Mouse (Mus musculus) megakaryocyte-erythroid progenitor cell, adult 5-6 weeks (primary cell): Measurements from ENCODE around the gene Doc2g. TPM values are rescaled to one million over a fixed set of nuclear protein-coding genes. Genes with fewer than 3 reads are reported as not detected.
A peak's percentile ranks its signal among the peaks of the same experiment; 100 is the strongest.
"Not testable (repeated sequence)": the region's sequence is repeated elsewhere in the genome, so short reads cannot be mapped to it uniquely, and the experiment has no call there.

Experiments used
- ATAC-seq: replicated peaks from 2 replicates; pipeline ENCODE4 v1.8.0; 2016; ENCODE audit warnings: mild to moderate bottlenecking, inconsistent platforms; ENCODE audit not compliant: severe bottlenecking, poor library complexity, low FRiP score, low TSS enrichment
- total RNA-seq, 2 experiments: library from RNA; stranded (forward) in 1 of 2; stranded (reverse) in 1 of 2; fragments of 200-1000, 215-1000 nt in 1 of 2; fragments of >200 nt in 1 of 2; fragmentation: Nextera tagmentation in 1 of 2; gene quantifications; 2 replicates each; pipeline ENCODE4 v1.2.3; 2014 to 2017

Doc2g gene
- total RNA-seq, 2 experiments from 2014 or later: 4.0 to 7.4 TPM

DNA sequence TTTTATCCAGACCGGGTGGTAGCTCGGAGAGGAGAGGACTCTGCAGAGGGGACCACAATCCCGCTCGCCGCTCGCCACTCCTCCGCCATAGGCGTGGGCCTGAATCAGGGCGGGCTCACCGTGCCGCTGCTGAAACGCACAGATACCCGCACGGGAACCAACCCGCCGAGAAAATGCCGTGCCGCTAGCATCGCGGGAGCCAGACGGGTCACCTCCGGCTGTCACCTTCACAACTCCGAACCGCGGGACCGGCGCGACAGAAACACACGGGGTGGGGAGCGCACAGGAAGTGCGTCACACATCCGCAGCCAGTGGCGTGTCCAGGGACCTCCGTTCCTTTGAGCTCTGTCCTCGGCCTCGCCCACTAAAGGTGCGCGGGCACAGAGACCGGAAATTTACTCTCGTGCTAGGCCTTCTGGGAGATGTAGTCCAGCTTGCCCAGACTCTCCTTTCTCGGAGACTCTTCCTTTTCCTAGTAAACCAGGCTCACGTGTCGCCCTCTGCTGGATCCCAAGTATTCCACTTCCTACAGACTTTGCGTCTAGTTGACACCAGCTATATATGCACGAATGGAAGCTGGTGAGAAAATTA, 9.4 kb downstream of the Doc2g start, which contains the start of gene Ndufv1:
Gene Ndufv1 (minus strand): TSS at position 375 of the 591 bp plus-strand sequence.
- ATAC-seq: peak; percentile 97

DNA sequence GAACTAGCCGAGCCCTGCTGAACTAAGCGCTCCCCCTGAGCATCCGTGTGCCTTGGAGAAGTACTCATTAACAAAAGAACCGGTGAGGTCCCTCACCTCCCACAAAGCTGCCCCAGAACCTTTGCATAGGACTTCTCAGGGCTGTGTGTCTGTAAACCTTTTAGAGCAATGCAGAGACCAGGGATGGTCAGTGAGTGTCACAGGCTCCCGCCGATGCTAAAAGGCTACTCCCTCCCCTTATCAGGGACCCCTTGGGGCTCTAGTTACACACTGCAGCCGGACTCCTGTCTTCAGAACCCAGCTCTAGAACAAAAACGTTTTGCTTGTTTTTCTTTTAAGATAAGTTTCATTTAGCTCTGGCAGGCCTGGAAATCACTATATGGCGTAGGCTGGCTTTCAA, 10.0 kb downstream of the Doc2g start:
- peak; percentile 45 for ATAC-seq

DNA sequence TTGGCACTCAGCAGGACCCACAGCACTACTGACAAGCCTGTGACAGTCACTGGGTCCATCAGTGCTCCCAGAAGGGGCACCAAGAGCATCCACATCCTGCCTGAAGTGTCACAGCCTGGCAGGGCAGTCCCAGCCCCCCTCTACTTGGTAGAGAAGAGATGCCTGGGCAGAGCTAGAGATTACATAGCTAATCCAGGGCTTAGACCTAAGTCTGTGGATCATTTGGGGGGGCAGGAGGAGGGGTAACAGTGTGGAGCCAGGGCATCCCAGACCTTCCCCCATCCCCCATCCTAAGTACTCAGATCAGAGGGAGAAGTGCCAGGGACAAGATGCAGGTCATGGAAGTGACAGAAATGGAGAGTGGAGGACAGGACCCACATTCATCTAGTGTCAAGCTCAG, 11.7 kb downstream of the Doc2g start:
- no peak for ATAC-seq

DNA sequence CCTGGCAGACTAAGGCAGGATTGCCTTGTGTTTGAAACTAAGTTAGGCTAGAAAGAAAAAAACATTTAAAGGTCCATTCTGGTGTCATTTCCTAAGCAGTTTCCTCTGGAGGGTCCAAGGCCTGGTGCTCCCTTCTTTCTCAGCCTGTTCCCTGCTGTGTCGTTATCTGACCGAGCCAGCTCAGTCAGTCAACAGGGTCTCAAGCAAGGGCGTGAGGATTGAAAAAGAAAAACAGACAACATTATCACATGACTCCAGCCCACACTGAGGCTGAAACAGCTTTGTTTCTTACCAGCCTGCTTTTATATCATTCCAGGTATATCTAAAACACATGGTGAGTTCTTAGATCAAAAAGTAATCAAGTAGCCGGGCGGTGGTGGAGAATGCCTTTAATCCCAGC, 12.5 kb downstream of the Doc2g start:
- ATAC-seq: no peak

DNA sequence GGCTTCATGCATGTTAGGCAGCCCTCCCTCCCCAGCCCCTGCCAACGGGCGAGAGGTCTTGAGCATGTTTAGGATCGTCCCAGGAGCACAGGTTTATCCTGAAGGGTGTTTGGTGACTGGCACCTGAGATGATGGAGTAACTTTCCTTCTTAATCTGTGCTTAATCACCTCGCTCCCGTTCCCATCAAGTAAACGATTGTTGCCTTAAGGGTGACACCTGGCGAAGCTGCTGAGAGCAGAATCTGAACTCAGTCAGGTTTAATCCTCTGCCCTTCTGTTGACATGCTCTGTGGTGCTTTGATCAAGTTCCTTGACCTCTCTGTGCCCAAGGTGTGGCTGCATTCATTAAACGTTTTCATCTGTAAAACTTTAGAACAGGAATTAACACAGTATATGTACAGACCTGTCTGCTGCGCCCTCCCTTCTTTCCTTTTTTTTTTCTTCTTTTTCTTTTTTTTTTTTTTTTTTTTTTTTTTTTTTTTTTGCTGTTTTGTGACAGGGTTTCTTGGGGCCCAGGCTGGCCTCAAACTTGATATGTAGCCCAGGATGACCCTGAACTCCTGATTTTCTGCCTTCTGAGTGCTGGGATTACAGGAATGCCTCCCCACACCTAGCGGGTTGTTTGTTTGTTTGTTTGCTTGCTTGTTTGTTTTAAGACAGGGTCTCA, 14.9 kb downstream of the Doc2g start:
- no peak for ATAC-seq

DNA sequence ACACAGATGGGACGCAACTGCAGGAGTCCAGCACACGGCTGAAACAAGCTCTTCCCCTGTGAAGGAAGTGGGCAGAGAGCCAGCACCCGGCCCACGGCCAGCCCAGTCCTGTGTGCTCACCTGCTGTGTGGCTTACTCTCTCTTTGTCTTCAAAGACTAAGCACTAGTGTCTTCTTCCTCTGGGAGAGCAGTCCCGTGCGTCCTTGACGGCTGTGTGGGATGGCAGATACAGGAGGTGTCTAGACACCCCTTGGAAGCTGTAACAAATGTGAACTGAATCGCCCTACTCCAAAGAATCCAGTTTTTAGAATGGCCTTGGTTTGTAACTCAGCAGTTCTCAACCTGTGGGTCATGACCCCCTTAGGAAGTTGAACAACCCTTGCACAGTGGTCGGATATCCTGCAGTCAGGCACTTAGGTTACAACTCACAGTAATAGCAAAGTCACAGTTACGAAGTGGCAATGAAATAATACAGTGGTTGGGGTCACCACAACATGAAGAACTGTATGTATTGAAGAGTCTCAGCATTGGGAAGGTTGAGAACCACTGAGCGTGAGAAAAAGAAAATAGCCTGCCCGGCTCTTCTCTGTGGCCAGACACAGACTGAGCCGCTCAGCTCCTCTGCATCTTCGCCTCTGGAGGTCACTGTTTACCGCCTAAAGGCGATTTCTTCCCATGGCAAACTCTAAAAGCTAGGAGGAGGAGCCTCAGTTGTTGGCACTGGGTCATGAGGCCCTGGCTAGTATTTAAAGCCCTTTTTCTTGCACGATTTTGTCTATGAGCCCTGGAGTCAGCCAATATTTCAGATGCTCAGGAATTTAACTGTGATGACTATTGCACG, 15.8 kb downstream of the Doc2g start:
- peak; percentile 95 for ATAC-seq

DNA sequence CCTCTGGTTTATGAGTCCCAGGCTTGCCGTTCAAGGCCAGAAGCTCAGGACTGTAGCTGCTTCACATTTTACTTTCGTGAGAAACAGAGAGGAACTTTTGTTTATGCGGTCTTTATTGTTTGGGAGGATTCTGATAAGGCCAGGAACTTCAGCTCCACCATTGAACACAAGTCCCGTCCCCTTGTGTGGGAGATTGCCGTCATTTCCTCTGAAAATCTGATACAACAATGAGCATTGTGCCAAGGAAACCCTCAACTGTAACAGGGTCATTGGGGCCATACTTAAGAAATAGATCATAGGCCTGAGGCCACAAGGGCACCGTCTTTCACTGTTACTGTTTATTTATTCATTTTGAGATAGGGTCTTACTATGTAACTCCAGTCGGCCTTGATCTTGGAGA, 20.1 kb downstream of the Doc2g start:
- no peak for ATAC-seq

DNA sequence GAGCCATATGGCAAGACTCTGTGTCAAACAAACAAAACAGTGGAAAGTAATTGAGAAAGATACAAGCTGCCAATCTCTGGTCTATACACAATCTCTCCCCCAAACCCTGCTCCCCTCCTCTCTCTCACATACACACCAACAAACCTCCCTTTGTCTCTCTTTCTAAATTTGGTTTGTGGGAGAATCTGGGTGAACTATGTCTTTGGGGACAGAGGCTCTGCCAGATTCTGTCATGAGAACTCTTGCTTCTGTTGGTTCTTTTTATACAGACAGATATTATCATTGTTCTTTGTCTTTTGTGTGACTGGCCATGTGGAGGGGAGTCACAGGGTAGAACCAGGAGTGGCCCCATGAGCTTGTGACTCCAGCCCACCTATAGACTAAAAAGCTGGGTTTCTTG, 24.5 kb downstream of the Doc2g start:
- ATAC-seq: no peak

DNA sequence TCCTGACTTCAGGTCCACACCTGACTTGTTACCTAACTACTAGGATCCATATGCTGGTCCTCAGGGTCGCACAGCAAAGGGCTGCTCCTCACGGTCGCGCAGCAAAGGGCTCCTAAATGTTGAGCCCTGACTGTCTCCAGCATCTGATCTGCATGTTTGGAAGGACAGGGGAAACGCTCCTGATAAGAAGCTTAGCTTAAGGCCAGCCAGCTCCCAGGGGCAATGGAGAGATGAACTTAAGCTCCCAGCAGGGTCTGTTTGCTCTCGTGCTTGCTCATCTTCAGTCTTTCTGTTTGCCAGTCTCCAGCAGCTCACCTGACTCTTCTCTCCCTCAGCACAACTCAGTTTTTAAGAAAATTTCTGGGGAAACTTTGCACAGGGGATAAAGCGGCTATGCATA, 29.6 kb downstream of the Doc2g start:
- no peak for ATAC-seq

DNA sequence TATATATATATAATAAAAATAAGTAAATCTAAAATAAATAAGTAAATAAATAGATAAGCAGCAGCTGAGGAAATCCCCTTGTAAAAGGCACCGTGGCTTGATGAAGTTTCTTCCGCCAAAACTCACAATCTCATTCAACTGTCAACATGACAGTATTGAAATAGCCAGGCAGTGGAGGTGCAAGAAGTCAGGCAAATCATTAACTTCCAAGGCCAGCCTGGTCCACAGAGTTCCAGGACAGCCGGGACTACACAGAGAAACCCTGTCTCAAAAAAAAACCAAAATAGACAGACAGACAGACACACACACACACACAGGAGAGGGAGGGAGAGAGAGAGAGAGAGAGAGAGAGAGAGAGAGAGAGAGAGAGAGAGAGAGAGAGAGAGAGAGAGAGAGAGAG, 30.2 kb downstream of the Doc2g start:
- no peak for ATAC-seq

DNA sequence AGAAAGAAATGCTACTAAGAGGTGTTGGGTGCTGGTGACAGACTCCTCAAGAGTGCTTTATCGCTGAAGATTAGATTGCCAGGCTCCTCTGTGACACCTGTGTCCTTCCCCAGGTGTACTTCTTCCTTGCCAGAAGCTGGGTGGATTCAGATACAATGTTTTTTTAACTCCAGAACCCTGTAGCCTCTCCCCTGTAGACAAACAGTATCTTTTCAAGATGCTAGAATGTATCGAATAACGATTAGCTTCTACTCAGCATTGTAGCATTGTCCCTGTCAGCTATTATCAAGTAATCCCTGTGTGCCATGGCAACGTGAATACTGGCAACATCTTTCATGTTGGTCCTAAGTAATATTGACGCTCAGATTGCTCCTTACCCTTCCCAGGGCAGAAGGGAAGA, 30.6 kb downstream of the Doc2g start:
- no peak for ATAC-seq

DNA sequence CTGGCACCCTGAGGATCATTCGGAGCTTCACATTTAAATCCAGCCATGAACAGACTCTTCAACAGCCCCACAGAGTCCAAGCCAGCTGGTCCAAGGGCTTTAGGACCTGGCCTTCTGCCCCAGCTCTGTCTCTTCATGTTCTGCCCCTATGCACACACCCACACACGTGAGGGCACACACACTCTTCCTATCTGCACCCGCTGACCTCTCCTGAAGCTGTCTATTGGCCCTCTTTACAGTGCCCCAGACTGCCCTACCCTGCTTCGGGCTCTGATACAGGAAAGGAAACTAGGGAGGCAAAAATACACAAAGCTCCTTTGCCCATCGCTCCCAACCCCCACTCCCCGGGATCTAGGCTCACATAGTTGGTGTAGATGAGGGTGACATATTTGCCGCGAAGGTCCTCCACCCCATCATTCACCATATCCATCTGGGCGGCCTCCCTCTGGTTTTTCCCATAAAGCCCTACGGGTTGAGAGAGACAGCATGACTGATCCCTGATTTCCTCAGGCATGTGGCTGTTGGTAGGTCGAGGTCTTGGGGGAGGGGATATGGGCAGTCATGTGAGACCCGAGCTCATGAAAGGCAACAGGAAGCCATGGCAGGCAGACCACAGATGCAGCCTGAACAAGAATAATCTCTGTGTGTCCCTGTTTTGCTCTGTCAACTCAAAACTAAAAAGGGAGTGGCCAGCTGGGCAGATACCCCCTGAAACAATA, 33.4 kb downstream of the Doc2g start:
- no peak for ATAC-seq

DNA sequence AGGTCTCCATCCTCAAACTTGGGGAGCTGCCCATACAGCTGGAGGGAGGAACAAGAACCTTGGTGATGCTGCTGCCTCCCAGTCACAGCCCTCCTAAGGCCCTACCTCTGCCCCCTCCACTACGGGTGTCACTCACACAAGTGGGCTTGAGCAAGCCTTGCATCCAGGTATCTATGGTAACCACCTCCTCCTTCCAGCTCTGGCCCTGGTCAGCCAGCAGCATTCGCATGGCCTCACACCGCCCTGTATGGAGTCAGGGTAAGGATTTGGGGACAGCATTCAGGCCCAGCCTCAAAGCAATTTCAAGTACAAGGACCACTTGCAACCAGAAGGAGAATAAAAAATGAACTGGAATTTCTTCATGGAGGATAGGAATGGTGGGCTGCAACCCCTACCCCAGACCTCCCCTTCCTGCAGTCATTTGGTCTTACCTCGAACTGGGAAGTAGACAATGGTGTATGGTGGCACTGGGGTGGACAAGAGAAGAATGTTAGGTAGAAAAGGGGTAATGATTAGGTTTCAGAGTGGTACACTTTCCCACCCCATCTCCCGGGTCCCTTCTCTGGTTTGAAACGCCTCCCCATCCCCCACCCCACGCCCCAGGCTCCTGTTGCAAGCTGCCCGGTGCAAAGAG, 34.2 kb downstream of the Doc2g start:
- ATAC-seq: not testable (repeated sequence)

DNA sequence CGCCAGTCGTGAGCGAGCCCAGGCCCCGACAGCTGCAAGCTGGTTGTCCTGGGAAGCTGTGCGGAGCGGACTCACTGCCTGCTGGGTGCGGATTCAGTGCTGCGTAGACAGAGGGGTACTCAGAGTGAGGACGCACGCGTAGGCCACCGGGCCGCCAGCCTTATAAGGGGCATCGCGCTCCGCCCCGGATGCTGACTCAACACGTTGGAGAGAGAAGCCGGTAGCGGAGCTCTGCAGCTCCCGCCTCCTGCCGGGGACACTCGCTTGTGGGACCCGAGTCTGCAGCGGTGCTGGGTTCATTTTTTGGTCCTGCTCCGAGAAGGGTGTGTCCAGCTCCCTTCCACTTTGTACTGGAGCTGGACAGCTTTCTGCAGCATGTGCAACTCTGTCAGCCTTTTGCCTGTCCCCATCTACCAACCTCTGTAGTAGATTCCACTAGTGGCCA, 34.7 kb downstream of the Doc2g start, which contains the start of gene Gstp1:
Gene Gstp1 (minus strand): TSS at position 198 of the 445 bp plus-strand sequence.
- ATAC-seq: peak; percentile 94

DNA sequence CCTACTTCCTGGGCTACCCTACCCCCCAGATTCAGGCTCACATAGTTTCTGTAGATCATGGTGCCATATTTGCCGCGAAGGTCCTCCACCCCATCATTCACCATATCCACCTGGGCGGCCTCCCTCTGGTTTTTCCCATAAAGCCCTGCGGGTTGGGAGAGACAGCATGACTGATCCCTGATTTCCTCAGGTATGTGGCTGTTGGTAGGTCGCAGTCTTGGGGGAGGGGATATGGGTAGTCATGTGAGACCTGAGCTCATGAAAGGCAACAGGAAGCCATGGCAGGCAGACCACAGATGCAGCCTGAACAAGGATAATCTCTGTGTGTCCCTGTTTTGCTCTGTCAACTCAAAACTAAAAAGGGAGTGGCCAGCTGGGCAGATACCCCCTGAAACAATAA, 37.8 kb downstream of the Doc2g start:
- not testable (repeated sequence) for ATAC-seq

DNA sequence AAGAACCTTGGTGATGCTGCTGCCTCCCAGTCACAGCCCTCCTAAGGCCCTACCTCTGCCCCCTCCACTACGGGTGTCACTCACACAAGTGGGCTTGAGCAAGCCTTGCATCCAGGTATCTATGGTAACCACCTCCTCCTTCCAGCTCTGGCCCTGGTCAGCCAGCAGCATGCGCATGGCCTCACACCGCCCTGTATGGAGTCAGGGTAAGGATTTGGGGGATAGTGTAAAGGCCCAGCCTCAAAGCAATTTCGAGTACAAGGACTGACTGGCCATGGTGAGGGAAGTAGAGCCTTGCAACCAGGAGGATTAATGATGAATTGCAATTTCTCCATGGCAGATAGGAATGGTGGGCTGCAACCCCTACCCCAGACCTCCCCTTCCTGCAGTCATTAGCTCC, 38.4 kb downstream of the Doc2g start:
- not testable (repeated sequence) for ATAC-seq

DNA sequence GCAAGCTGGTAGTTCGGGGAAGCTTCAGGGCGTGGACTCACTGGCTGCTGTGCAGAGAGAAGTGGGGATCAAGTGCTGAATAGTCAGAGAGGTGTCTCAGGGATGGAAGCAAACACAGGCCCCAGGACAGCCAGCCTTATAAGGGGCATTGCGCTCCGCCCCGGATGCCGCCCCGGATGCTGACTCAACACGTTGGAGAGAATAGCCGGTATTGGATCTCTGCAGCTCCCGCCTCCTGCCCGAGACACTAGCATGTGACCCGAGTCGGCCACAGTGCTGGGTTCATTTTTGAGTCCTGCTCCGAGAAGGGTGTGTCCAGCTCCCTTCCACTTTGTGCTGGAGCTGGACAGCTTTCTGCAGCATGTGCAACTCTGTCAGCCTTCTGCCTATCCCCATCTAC, 39.0 kb downstream of the Doc2g start:
- no peak for ATAC-seq

DNA sequence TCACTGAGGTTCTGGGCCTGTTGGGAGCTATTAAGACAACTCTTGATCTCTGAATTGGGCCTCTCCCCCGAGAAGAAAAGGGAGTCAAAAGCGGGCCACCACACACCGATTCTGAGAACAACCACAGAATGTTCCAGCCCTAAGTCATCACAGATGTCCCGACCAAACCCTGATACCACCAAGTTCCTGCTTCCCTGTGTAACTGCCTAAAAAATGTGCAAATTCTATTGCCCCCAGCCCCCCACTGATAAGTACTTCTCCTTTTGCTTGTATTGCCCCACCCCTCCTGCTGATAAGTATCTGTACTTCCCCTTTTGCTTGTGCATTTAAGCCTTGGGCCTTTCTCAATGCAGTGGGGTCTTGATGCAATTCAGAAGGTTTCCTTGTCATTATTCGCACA, 41.0 kb downstream of the Doc2g start:
- not testable (repeated sequence) for ATAC-seq
